Mouse (Mus musculus) bone marrow, adult 2 months (tissue): ENCODE measurements around the gene Xpr1.

Experiments
- CTCF ChIP-seq: fragments of 200-500 bp; IDR thresholded peaks from 2 replicates; pipeline ENCODE4 v1.5.1; 2011; ENCODE audit warnings: low read length, control low read depth; ENCODE audit not compliant: control insufficient read depth, insufficient read depth
- POLR2A ChIP-seq: fragments of 200-500 bp; IDR thresholded peaks from 2 replicates; pipeline ENCODE4 v1.6.1; 2011; ENCODE audit warnings: low read depth, mild to moderate bottlenecking, control low read depth, low read length, borderline replicate concordance; ENCODE audit not compliant: control insufficient read depth

DNA sequence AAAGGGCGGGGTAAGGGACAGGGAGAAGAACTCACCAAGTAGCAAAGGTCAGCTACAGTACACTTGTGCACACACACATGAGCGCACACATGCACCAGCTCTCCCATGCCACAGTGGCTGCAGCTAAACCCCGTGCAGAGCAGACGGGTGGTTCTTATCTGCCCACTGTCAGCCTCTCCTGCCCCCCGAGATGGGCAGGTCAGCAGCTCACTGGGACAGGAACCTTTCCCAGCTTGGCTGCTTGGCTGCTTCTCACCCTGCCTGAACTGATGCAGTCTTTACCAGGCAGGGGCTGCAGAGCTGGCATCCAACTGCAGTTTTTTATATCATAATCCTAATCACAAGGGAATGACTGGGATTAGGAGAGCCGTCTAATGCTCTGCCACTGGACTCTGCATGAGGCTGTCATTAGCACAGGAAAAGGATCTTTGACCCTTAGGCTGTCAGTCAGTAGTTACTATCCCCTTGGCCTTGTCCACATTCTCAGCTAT lies 164.5 kb downstream of the Xpr1 start:
- no peak for TF ChIP-seq CTCF
- no peak for TF ChIP-seq POLR2A
